Mouse (Mus musculus) lung, embryonic 16.5 days (tissue): ENCODE measurements at regions not wholly inside any gene's neighbourhood (a gene's known extent, or its start where the extent isn't known, plus 50 kb on each side); places are given as distances from the start of the nearest gene placed in this dataset.
"Not testable (repeated sequence)": the region's sequence is repeated elsewhere in the genome, so short reads cannot be mapped to it uniquely, and the experiment has no call there.

Experiments
- ATAC-seq: fragments of 200-750 bp; cut with Nextera tagmentation; 2 replicates; pipeline ENCODE4 v1.8.0; 2017; ENCODE audit warnings: low read depth, mild to moderate bottlenecking, moderate library complexity
- H3K27ac ChIP-seq: fragments of 300-500 bp; sonication (generic); 2 replicates; pipeline ENCODE4 v1.5.1; 2014; ENCODE audit warnings: mild to moderate bottlenecking, control low read depth, low read length
- H3K27me3 ChIP-seq: fragments of 300-500 bp; sonication (generic); 2 replicates; pipeline ENCODE4 v1.6.1; 2014; ENCODE audit warnings: low read depth, low read length, mixed read lengths; ENCODE audit not compliant: control insufficient read depth, insufficient read depth
- H3K36me3 ChIP-seq: fragments of 300-500 bp; sonication (generic); 2 replicates; pipeline ENCODE4 v1.6.1; 2014; ENCODE audit warnings: low read length; ENCODE audit not compliant: control insufficient read depth, insufficient read depth
- H3K4me1 ChIP-seq: fragments of 300-500 bp; sonication (generic); replicated peaks from 2 replicates; pipeline ENCODE4 v1.6.1; 2014; ENCODE audit warnings: low read length, mixed read lengths; ENCODE audit not compliant: control insufficient read depth, insufficient read depth
- H3K4me2 ChIP-seq: fragments of 300-500 bp; sonication (generic); 2 replicates; pipeline ENCODE4 v1.6.1; 2014; ENCODE audit warnings: low read depth, low read length, control low read depth
- H3K4me3 ChIP-seq: fragments of 300-500 bp; sonication (generic); 2 replicates; pipeline ENCODE4 v1.5.1; 2014; ENCODE audit warnings: mild to moderate bottlenecking, low read length, control low read depth
- H3K9ac ChIP-seq: fragments of 300-500 bp; sonication (generic); 2 replicates; pipeline ENCODE4 v1.6.1; 2014; ENCODE audit warnings: low read length, control low read depth
- H3K9me3 ChIP-seq: fragments of 300-500 bp; sonication (generic); 2 replicates; pipeline ENCODE4 v1.6.1; 2016; ENCODE audit warnings: low read length; ENCODE audit not compliant: control insufficient read depth
- WGBS: fragments of 180-500 bp; shearing (Covaris S2); extraction: QIAGEN DNeasy Blood & Tissue Kit; methylation state at CpG from one replicate; pipeline ENCODE4 v1.1.7; 2014; 5-methylcytosine and 5-hydroxymethylcytosine counted together

- H3K4me2 ChIP-seq, H3K27me3 ChIP-seq, H3K4me3 ChIP-seq, ATAC-seq, H3K4me1 ChIP-seq, H3K9ac ChIP-seq, H3K36me3 ChIP-seq, H3K9me3 ChIP-seq, H3K27ac ChIP-seq: not testable (repeated sequence)
- WGBS = 84% methylated on average over 15 of the region's 15 CpGs
Observed at GRCm38 (mm10) chr13:13888847-13889246, 65.4 kb upstream of the B3galnt2 start.

DNA sequence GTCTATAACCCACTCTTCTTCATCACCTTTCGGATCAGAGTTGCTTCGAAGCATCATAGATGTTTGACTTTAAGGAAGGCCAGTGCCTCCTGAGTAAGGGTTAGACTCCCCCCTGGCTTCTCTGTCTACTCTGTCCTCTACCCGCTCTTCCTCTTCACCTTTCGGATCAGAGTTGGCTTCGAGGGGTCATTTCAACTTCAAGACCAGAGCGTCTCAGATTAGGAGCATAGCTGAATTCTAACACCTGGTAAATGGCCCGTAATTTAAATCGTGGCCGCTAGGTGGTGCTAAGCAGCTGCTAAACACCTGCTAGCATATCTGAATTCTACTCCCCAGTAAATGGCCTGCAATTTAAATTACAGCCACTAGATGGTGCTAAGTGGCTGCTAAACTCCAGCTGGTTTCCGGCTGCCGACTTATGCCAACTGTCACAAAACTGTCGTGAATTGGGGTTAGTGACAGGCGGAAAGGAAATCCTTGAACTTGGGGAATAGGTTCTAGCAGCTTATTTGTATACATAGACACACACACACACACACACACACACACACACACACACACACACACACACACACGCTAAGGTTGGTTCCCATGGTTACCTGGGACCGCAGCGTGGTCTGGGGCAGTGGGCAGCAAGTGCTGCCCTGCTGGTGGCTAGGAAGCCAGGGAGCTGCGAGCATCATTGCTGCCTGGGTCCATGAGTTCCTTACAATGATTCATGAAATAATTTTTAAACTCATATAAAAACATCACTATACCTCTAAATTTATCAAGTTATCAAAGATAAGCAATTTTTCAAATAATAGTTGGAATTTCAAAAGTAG lies 64.8 kb upstream of the B3galnt2 start:
- ATAC-seq = peak; percentile 91
- Histone ChIP-seq H3K9ac (peak overlapping the region; percentile 64; the same call in 1 of the 2 replicates), H3K4me1 (no peaks in the 10 kb centered on the region), H3K27ac (no peak overlapping the region), H3K4me3 (peak overlapping the region; percentile 48), H3K36me3 (no peaks in the 10 kb centered on the region), H3K4me2 (peak overlapping the region; percentile 56), H3K9me3 (no peaks in the 10 kb centered on the region), H3K27me3 (no peaks in the 10 kb centered on the region)
- WGBS = 18% methylated on average over 17 of the region's 17 CpGs

- WGBS = 95% methylated on average over 16 of the region's 16 CpGs
- not testable (repeated sequence) for H3K27me3 ChIP-seq, ATAC-seq, H3K4me2 ChIP-seq, H3K36me3 ChIP-seq, H3K4me1 ChIP-seq, H3K9me3 ChIP-seq, H3K9ac ChIP-seq, H3K4me3 ChIP-seq, H3K27ac ChIP-seq
Observed at GRCm38 (mm10) chr13:13902186-13902585, 52.1 kb upstream of the B3galnt2 start.
